Mouse (Mus musculus) neural tube, embryonic 15.5 days (tissue): ENCODE data around the gene Elovl6. TPM values are rescaled to one million over a fixed set of nuclear protein-coding genes. Genes with fewer than 3 reads are reported as not detected.

Experiments
- ATAC-seq: fragments of 200-750 bp; cut with Nextera tagmentation; 2 replicates; pipeline ENCODE4 v1.8.0; 2017; ENCODE audit warnings: mild to moderate bottlenecking, moderate TSS enrichment, moderate library complexity; ENCODE audit not compliant: low FRiP score
- H3K27ac ChIP-seq: fragments of 300-500 bp; sonication (generic); replicated peaks from 2 replicates; pipeline ENCODE4 v1.5.1; 2015; ENCODE audit warnings: mild to moderate bottlenecking, inconsistent platforms
- H3K27me3 ChIP-seq: fragments of 300-500 bp; sonication (generic); replicated peaks from 2 replicates; pipeline ENCODE4 v1.6.1; 2015; ENCODE audit warnings: inconsistent platforms
- H3K36me3 ChIP-seq: fragments of 300-500 bp; sonication (generic); 2 replicates; pipeline ENCODE4 v1.6.1; 2015; ENCODE audit warnings: inconsistent platforms
- H3K4me1 ChIP-seq: fragments of 300-500 bp; sonication (generic); 2 replicates; pipeline ENCODE4 v1.6.1; 2015; ENCODE audit warnings: inconsistent platforms
- H3K4me2 ChIP-seq: fragments of 300-500 bp; sonication (generic); 2 replicates; pipeline ENCODE4 v1.6.1; 2015; ENCODE audit warnings: inconsistent platforms, mild to moderate bottlenecking, moderate library complexity
- H3K4me3 ChIP-seq: fragments of 300-500 bp; sonication (generic); replicated peaks from 2 replicates; pipeline ENCODE4 v1.5.1; 2015; ENCODE audit warnings: mild to moderate bottlenecking, inconsistent platforms
- H3K9ac ChIP-seq: fragments of 300-500 bp; sonication (generic); replicated peaks from 2 replicates; pipeline ENCODE4 v1.6.1; 2015; ENCODE audit warnings: mild to moderate bottlenecking, inconsistent platforms
- H3K9me3 ChIP-seq: fragments of 300-500 bp; sonication (generic); replicated peaks from 2 replicates; pipeline ENCODE4 v1.6.1; 2016; ENCODE audit warnings: inconsistent platforms
- WGBS: fragments of 180-500 bp; shearing (Covaris S2); methylation state at CpG from one replicate; pipeline ENCODE4 v1.1.7; 2015; ENCODE audit warnings: mixed read lengths; 5-methylcytosine and 5-hydroxymethylcytosine counted together
- polyA plus RNA-seq: library from polyadenylated mRNA; unstranded; fragments of >200 nt; fragmentation: Nextera tagmentation; extraction: Ambion mirVana; gene quantifications from 2 replicates; pipeline ENCODE4 v1.2.1, GENCODE M21; 2015

Elovl6 gene
- polyA plus RNA-seq, 1 experiment from 2014 or later, result 41.6 TPM

DNA sequence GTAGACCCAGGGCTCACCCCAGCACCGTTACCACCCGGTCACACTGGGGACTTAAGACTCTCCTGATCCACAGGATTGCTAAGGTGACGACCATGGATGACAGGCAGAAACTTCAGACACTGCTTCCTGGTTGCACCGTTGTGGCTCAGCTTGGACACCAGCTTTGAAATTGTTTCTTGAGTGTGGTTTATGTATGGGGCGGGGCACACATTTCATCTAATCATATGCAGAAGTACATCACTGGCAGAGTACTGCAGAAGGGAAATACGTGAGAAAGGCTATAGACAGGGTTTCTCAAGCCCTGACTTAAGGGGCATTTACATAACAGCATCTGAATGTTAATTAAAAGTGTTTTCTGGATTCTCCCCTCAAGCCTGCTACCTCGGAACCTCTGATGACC lies 81.6 kb downstream of the Elovl6 start:
- Histone ChIP-seq H3K27me3 (no peaks in the 10 kb centered on the region), H3K4me1 (peaks cover 5% of the 10 kb centered on the region), H3K4me2 (no peak overlapping the region), H3K4me3 (no peak overlapping the region), H3K36me3 (peaks cover 3% of the 10 kb centered on the region), H3K27ac (no peak overlapping the region), H3K9me3 (no peaks in the 10 kb centered on the region), H3K9ac (no peak overlapping the region)
- WGBS, result 88% methylated on average over 7 of the region's 7 CpGs
- no peak for ATAC-seq

DNA sequence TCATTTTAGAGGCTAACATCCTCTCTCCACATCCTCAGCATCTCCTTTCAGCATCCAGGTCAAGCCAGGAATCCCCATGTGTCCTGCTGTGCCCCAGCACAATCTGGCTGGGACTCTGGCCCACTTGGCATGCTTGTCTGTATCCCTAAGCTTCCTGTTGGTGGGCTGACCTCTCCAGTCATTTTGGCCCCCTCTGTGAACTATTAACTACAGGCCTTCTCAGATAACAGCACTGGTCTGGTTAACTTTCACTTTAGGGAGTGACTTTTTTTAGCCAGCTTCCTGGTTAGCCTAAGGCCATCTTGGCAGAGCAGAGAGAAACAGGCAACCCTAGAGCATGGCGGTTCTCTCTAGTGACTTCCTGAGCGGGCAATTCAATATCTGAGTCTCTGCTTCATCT lies 82.1 kb downstream of the Elovl6 start:
- Histone ChIP-seq H3K27ac (no peak overlapping the region), H3K4me1 (peaks cover 5% of the 10 kb centered on the region), H3K9ac (no peak overlapping the region), H3K36me3 (peaks cover 3% of the 10 kb centered on the region), H3K4me3 (no peak overlapping the region), H3K9me3 (no peaks in the 10 kb centered on the region), H3K4me2 (no peak overlapping the region), H3K27me3 (no peaks in the 10 kb centered on the region)
- no peak for ATAC-seq
- WGBS, result 89% methylated on average over 2 of the region's 2 CpGs

GRCm38 (mm10) chr3:129617450-129617849 lies 85.3 kb downstream of the Elovl6 start:
- Histone ChIP-seq H3K9me3 (no peaks in the 10 kb centered on the region), H3K36me3 (peaks cover 3% of the 10 kb centered on the region; the same call in 1 of the 2 replicates), H3K9ac (no peak overlapping the region), H3K27ac (no peak overlapping the region), H3K4me3 (no peak overlapping the region), H3K4me2 (no peak overlapping the region), H3K27me3 (no peaks in the 10 kb centered on the region), H3K4me1 (peaks cover 12% of the 10 kb centered on the region)
- 87% methylated on average over 11 of the region's 11 CpGs for WGBS
- no peak for ATAC-seq

- peaks cover 3% of the 10 kb centered on the region; the same call in 1 of the 2 replicates for H3K36me3 ChIP-seq
- ATAC-seq, result no peak
- no peak overlapping the region for H3K9ac ChIP-seq
- no peaks in the 10 kb centered on the region for H3K27me3 ChIP-seq
- no peak overlapping the region for H3K27ac ChIP-seq
- no peak overlapping the region for H3K4me3 ChIP-seq
- peaks cover 8% of the 10 kb centered on the region; the same call in 1 of the 2 replicates for H3K4me1 ChIP-seq
- 37% methylated on average over 16 of the region's 16 CpGs for WGBS
- no peaks in the 10 kb centered on the region for H3K9me3 ChIP-seq
- H3K4me2 ChIP-seq, result no peak overlapping the region
These were observed 87.1 kb downstream of the Elovl6 start for GRCm38 (mm10) chr3:129619194-129619775.

GRCm38 (mm10) chr3:129620802-129621201 lies 88.6 kb downstream of the Elovl6 start:
- Histone ChIP-seq H3K27ac (no peak overlapping the region), H3K9ac (no peak overlapping the region), H3K9me3 (no peaks in the 10 kb centered on the region), H3K27me3 (no peaks in the 10 kb centered on the region), H3K4me3 (no peak overlapping the region), H3K4me2 (no peak overlapping the region), H3K4me1 (0 out of 2 replicates have a peak, but pooled peaks cover 8% of the 10 kb centered on the region), H3K36me3 (peaks cover 3% of the 10 kb centered on the region; the same call in 1 of the 2 replicates)
- 96% methylated on average over 3 of the region's 3 CpGs for WGBS
- ATAC-seq, result no peak

DNA sequence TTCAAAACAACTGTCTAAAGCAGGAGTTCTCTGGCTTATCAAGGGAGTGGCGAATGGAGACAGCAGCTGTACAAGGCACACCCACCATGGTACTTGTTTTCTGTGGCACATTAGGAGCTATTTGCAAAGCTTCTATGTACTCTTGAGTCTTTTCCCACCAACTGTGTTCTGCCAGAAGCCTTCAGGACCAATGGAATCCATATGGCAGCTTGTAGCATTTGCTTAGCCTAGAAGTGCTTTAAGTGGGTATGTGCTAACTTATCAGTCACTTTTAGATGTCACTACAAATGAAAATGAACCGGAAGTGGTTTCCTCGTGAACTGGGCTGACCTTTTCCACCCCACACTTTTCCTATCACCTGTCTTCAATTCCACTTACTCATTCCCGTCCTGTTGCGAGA lies 89.1 kb downstream of the Elovl6 start:
- H3K36me3 ChIP-seq, result peaks cover 3% of the 10 kb centered on the region; the same call in 1 of the 2 replicates
- 0 out of 2 replicates have a peak, but pooled peaks cover 8% of the 10 kb centered on the region for H3K4me1 ChIP-seq
- 85% methylated on average over 5 of the region's 5 CpGs for WGBS
- no peak overlapping the region for H3K27ac ChIP-seq
- H3K9me3 ChIP-seq, result no peaks in the 10 kb centered on the region
- no peaks in the 10 kb centered on the region for H3K27me3 ChIP-seq
- ATAC-seq, result no peak
- no peak overlapping the region for H3K4me2 ChIP-seq
- no peak overlapping the region for H3K4me3 ChIP-seq
- no peak overlapping the region for H3K9ac ChIP-seq

DNA sequence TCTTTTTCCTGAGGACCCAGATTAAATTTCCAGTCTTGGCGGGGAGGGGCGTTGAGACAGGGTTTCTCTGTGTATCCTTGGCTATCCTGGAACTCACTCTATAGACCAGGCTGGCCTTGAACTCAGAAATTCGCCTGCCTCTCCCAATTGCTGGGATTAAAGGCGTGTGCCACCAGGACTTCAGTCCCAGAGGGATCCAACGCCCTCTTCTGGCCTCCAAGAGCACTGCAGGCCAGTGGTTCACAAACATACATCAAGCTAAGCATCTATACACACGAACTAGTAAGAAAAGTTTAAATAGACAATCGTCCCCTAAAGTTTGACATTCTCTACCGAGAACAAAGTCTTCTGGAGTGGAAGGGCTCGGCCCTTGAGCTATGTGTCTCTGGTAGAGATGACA lies 90.0 kb downstream of the Elovl6 start:
- Histone ChIP-seq H3K4me3 (no peak overlapping the region), H3K4me1 (0 out of 2 replicates have a peak, but pooled peaks cover 8% of the 10 kb centered on the region), H3K9me3 (no peaks in the 10 kb centered on the region), H3K9ac (no peak overlapping the region), H3K27ac (no peak overlapping the region), H3K27me3 (no peaks in the 10 kb centered on the region), H3K36me3 (peaks cover 3% of the 10 kb centered on the region; the same call in 1 of the 2 replicates), H3K4me2 (no peak overlapping the region)
- WGBS, result 71% methylated on average over 9 of the region's 9 CpGs
- no peak for ATAC-seq

DNA sequence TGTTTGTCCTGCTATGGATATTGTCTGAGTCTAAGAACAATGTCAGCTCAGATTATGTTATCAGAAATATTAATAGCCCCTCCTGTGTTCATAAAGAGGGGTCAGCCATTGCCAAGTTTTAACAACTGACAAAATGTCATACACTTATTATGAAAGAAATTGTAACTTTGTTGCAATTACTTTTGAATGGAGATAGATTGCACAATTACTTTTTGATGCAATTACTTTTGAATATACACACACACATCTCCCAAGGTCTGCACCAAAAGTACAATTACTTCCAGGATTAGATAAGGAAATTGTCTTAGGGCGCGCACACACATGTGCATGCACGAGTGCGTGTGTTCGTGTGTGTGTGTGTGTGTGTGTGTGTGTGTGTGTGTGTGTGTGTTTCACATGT lies 90.5 kb downstream of the Elovl6 start:
- Histone ChIP-seq H3K27me3 (no peaks in the 10 kb centered on the region), H3K4me2 (no peak overlapping the region), H3K27ac (no peak overlapping the region), H3K4me1 (0 out of 2 replicates have a peak, but pooled peaks cover 8% of the 10 kb centered on the region), H3K9me3 (no peaks in the 10 kb centered on the region), H3K9ac (no peak overlapping the region), H3K4me3 (no peak overlapping the region), H3K36me3 (peaks cover 3% of the 10 kb centered on the region; the same call in 1 of the 2 replicates)
- ATAC-seq, result no peak
- 96% methylated on average over 5 of the region's 5 CpGs for WGBS

DNA sequence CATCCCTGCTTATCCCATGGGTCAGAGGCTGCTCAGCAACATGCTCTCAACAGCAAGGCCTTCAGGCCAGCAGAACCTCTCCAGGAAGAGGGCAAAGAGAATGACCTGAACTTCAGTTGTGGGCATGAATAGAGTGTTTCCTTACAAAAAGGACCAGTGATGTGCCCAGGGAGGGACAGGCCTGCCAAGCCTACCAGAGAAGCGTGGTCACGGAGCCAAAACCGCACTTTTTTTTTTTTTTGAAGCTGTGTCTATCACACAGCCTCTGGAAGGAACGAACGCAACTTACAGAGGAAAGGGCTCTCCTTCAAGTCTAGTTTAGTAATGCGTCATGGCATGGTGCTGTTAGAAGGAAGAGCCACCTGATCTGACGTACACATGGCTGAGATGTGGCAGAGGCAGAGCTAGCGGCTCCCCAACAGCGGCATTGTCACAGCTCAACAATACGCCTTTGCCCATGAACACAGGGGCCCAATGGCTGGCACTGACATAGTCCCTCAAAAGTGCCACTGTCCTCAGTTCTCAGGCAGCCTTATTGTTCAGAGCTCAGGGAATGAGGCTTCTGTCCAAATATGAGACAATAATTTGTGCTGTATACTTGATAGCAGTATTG lies 92.1 kb downstream of the Elovl6 start:
- Histone ChIP-seq H3K9ac (no peak overlapping the region), H3K27ac (no peak overlapping the region), H3K36me3 (no peaks in the 10 kb centered on the region), H3K9me3 (no peaks in the 10 kb centered on the region), H3K4me3 (no peak overlapping the region), H3K4me2 (no peak overlapping the region), H3K4me1 (0 out of 2 replicates have a peak, but pooled peaks cover 6% of the 10 kb centered on the region), H3K27me3 (no peaks in the 10 kb centered on the region)
- no peak for ATAC-seq
- WGBS, result 90% methylated on average over 10 of the region's 10 CpGs

- Histone ChIP-seq H3K27me3 (no peaks in the 10 kb centered on the region), H3K4me2 (no peak overlapping the region), H3K27ac (no peak overlapping the region), H3K9me3 (no peaks in the 10 kb centered on the region), H3K36me3 (peaks cover 4% of the 10 kb centered on the region; the same call in 1 of the 2 replicates), H3K9ac (no peak overlapping the region), H3K4me3 (no peak overlapping the region), H3K4me1 (0 out of 2 replicates have a peak, but pooled peaks cover under 1% of the 10 kb centered on the region)
- ATAC-seq, result no peak
- WGBS, result 89% methylated on average over 4 of the region's 4 CpGs
These were observed 95.1 kb downstream of the Elovl6 start for GRCm38 (mm10) chr3:129627281-129627680.

- Histone ChIP-seq H3K9me3 (no peaks in the 10 kb centered on the region), H3K9ac (no peak overlapping the region), H3K4me2 (no peak overlapping the region), H3K4me1 (no peaks in the 10 kb centered on the region), H3K27me3 (no peaks in the 10 kb centered on the region), H3K4me3 (no peak overlapping the region), H3K27ac (no peak overlapping the region), H3K36me3 (peaks cover 7% of the 10 kb centered on the region; the same call in 1 of the 2 replicates)
- 58% methylated on average over 1 of the region's 1 CpGs for WGBS
- no peak for ATAC-seq
These were observed 98.9 kb downstream of the Elovl6 start for GRCm38 (mm10) chr3:129631018-129631417.

- ATAC-seq, result no peak
- Histone ChIP-seq H3K27ac (no peak overlapping the region), H3K27me3 (no peaks in the 10 kb centered on the region), H3K36me3 (peaks cover 7% of the 10 kb centered on the region; the same call in 1 of the 2 replicates), H3K4me3 (no peak overlapping the region), H3K9ac (no peak overlapping the region), H3K4me1 (no peaks in the 10 kb centered on the region), H3K9me3 (no peaks in the 10 kb centered on the region), H3K4me2 (no peak overlapping the region)
- 89% methylated on average over 5 of the region's 5 CpGs for WGBS
These were observed 99.7 kb downstream of the Elovl6 start for GRCm38 (mm10) chr3:129631857-129632256.
